Mouse (Mus musculus) liver, embryonic 15.5 days (tissue): Measurements from ENCODE around the gene Cbln1. TPM values are rescaled to one million over a fixed set of nuclear protein-coding genes. Genes with fewer than 3 reads are reported as not detected.
A peak's percentile ranks its signal among the peaks of the same experiment; 100 is the strongest.

ENCODE experiments used
- ATAC-seq: fragments of 200-750 bp; cut with Nextera tagmentation; 2 replicates; pipeline ENCODE4 v1.8.0; 2017; ENCODE audit warnings: moderate number of reproducible peaks, mild to moderate bottlenecking, moderate library complexity; ENCODE audit not compliant: insufficient read depth
- H3K27ac ChIP-seq: fragments of 300-500 bp; sonication (generic); replicated peaks from 2 replicates; pipeline ENCODE4 v1.5.1; 2015; ENCODE audit warnings: mild to moderate bottlenecking, inconsistent platforms
- H3K27me3 ChIP-seq: fragments of 300-500 bp; sonication (generic); 2 replicates; pipeline ENCODE4 v1.6.1; 2015; ENCODE audit warnings: mild to moderate bottlenecking, inconsistent platforms
- H3K36me3 ChIP-seq: fragments of 300-500 bp; sonication (generic); replicated peaks from 2 replicates; pipeline ENCODE4 v1.6.1; 2015; ENCODE audit warnings: moderate library complexity, mild to moderate bottlenecking, inconsistent platforms
- H3K4me1 ChIP-seq: fragments of 300-500 bp; sonication (generic); replicated peaks from 2 replicates; pipeline ENCODE4 v1.6.1; 2015; ENCODE audit warnings: inconsistent platforms
- H3K4me2 ChIP-seq: fragments of 300-500 bp; sonication (generic); 2 replicates; pipeline ENCODE4 v1.6.1; 2015; ENCODE audit warnings: moderate library complexity, mild to moderate bottlenecking, inconsistent platforms
- H3K4me3 ChIP-seq: fragments of 300-500 bp; sonication (generic); replicated peaks from 2 replicates; pipeline ENCODE4 v1.5.1; 2015; ENCODE audit warnings: mild to moderate bottlenecking, inconsistent platforms
- H3K9ac ChIP-seq: fragments of 300-500 bp; sonication (generic); 2 replicates; pipeline ENCODE4 v1.6.1; 2015; ENCODE audit warnings: moderate library complexity, mild to moderate bottlenecking, inconsistent platforms
- H3K9me3 ChIP-seq: fragments of 300-500 bp; sonication (generic); replicated peaks from 2 replicates; pipeline ENCODE4 v1.6.1; 2016; ENCODE audit warnings: inconsistent platforms
- WGBS: fragments of 180-500 bp; shearing (Covaris S2); methylation state at CpG from one replicate; pipeline ENCODE4 v1.1.7; 2015; ENCODE audit warnings: mixed read lengths; ENCODE audit not compliant: insufficient replicate concordance; 5-methylcytosine and 5-hydroxymethylcytosine counted together
- polyA plus RNA-seq: library from polyadenylated mRNA; unstranded; fragments of >200 nt; fragmentation: Nextera tagmentation; extraction: Ambion mirVana; gene quantifications from 2 replicates; pipeline ENCODE4 v1.2.1, GENCODE M21; 2015

Gene Cbln1
- polyA plus RNA-seq, 1 experiment from 2014 or later, result not detected

DNA sequence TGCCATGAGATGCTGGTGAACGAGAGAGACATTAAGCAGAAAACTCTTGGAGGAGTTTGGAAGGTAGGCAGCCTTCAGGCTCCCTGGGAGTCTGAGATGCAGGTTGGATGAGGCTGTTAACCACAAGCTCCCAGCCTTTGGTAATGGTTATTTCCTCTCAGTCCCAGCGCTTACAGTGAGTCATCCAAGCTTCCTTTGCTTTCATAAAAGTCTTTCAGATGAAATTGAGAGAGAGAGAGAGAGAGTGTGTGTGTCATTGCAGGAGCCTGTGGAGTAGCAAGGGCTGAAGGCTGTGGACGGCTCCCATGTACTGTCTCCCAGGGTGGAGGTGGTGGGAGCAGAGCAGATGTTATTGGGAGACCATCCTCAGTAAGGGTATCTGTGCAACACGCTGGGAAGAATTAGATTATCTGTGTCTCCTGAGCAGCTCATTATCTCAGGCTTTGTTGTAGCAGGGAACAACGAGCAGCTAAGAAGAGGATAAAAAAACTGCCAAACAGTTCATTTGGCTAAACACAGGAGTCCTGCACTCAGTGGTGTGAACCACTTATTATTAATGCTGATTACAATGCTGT is 17.5 kb upstream of the Cbln1 start:
- no peak for ATAC-seq
- Histone ChIP-seq H3K4me3 (no peak overlapping the region), H3K9ac (no peak overlapping the region), H3K27ac (no peak overlapping the region), H3K4me2 (no peak overlapping the region), H3K4me1 (no peaks in the 10 kb centered on the region), H3K27me3 (no peaks in the 10 kb centered on the region), H3K36me3 (no peaks in the 10 kb centered on the region), H3K9me3 (no peaks in the 10 kb centered on the region)
- 45% methylated on average over 5 of the region's 5 CpGs for WGBS

DNA sequence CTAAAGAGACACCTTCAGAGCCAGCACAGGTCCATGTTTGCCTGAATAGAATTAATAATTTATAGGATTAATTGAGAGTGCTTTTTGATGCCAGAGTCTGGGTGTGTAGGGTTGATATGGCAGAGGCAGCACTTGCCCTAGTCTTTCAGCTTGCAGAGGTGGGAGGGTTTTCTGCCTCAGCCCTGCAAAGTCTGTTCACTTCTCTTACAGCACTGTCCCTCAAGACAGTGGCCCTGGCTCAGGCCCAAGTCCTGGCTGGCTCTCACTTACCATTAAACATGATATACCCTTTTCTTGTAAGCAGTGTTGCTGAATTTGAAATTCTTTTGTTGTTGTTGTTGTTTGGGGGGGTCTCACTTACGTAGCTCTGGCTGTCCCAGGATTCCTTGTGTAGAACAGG is 9.0 kb upstream of the Cbln1 start:
- H3K4me1 ChIP-seq, result no peaks in the 10 kb centered on the region
- no peak for ATAC-seq
- no peaks in the 10 kb centered on the region for H3K36me3 ChIP-seq
- H3K4me3 ChIP-seq, result no peak overlapping the region
- no peaks in the 10 kb centered on the region for H3K9me3 ChIP-seq
- no peak overlapping the region for H3K9ac ChIP-seq
- H3K27me3 ChIP-seq, result peaks cover 19% of the 10 kb centered on the region
- no peak overlapping the region for H3K27ac ChIP-seq
- no peak overlapping the region for H3K4me2 ChIP-seq
- WGBS, result 45% methylated on average over 1 of the region's 1 CpGs

DNA sequence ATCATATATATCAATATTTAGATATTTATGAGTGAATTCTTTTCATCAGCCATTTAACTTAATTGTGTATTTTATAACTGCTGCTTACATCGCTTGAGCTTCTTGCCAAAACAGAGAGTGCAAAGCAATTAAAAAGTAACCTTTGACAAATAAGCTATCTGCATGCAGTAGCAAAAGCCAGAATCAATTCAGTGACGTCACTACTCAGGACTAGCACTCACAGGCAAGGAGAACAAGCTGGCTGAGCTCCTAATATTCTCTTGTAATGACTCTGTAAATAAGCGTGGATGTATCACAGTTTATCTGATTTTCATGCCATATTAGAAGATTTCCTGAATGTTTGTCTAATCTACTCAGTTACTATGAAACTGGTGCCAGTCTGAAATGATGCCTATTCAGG is 5.8 kb upstream of the Cbln1 start:
- peaks cover 1% of the 10 kb centered on the region for H3K4me1 ChIP-seq
- H3K4me2 ChIP-seq, result no peak overlapping the region
- no peak overlapping the region for H3K4me3 ChIP-seq
- H3K36me3 ChIP-seq, result no peaks in the 10 kb centered on the region
- 49% methylated on average over 3 of the region's 3 CpGs for WGBS
- H3K9me3 ChIP-seq, result no peaks in the 10 kb centered on the region
- peaks cover 46% of the 10 kb centered on the region for H3K27me3 ChIP-seq
- ATAC-seq, result no peak
- no peak overlapping the region for H3K27ac ChIP-seq
- H3K9ac ChIP-seq, result no peak overlapping the region

DNA sequence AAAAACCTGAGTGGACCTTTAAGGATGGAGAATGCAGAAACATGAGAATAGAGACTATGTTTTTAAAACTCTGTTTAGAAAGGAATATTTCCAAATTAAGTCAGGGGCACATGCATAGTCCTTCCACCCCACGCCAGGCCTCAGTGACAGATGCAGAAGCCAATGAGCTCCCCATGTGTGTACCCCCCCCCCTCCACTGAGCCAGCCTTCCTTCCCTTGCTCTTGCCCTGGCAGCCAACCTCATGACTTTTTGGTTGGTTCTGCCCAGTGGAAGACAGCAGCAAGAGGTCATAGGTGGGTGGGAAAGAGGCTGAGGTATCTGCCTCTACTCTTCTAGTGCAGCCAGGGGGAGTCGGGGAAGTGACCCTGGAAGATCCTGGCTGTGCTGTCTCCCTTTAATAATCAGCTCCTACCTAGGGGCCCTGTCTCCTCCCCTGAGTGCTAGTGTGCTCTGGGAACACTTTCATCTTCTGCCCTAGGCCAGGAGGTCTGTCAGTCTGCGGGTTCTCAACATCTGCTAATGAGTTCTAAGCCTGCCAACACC is 4.8 kb upstream of the Cbln1 start:
- H3K36me3 ChIP-seq, result no peaks in the 10 kb centered on the region
- peaks cover 57% of the 10 kb centered on the region for H3K27me3 ChIP-seq
- no peak overlapping the region for H3K9ac ChIP-seq
- H3K4me3 ChIP-seq, result no peak overlapping the region
- 43% methylated on average over 3 of the region's 3 CpGs for WGBS
- no peak overlapping the region for H3K4me2 ChIP-seq
- H3K9me3 ChIP-seq, result no peaks in the 10 kb centered on the region
- ATAC-seq, result no peak
- no peak overlapping the region for H3K27ac ChIP-seq
- H3K4me1 ChIP-seq, result peaks cover 12% of the 10 kb centered on the region

DNA sequence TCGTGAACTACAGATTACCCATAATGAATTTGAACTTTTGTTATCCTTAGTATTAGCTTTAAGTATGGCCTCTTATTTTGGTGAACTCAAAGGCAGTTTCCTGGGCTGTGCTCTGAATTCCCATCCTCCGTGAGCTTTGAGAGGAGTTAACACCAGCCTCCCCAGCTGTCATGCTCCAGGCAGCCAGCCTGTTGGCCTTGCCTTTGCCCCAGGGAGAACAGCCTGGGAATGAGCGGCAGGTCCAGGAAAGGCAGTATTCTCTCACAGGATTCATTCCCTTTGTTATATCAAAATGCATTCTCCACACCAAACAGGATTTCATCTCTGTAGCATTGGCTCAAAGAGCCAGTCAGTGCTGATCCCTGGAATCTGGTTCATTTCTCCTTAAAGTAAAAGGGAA is 3.1 kb upstream of the Cbln1 start:
- ATAC-seq, result no peak
- H3K9ac ChIP-seq, result no peak overlapping the region
- H3K4me3 ChIP-seq, result no peak overlapping the region
- no peaks in the 10 kb centered on the region for H3K9me3 ChIP-seq
- H3K4me2 ChIP-seq, result no peak overlapping the region
- peaks cover 16% of the 10 kb centered on the region for H3K4me1 ChIP-seq
- whole genome bisulfite sequencing, result 44% methylated on average over 3 of the region's 3 CpGs
- no peaks in the 10 kb centered on the region for H3K36me3 ChIP-seq
- H3K27ac ChIP-seq, result no peak overlapping the region
- H3K27me3 ChIP-seq, result peaks cover 73% of the 10 kb centered on the region

DNA sequence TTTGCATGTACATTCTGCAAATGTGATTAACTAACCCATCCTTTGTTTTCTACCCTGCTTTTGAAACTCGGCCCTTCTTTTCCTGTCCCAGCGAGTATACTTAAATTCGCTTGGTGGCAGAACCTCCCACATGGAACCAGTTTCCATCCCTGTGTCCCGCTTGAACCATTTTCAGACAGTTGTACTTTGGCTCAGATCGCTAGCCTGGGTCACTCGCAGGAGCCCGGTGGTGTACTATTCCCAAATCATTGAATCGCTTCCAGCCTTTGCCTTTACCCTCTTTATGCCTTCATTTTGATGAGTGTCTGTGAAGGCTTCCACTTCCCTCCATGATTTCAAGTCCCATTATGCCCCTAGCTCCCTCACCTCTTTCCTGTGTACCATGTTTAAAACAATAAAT is 2.0 kb upstream of the Cbln1 start:
- Histone ChIP-seq H3K27ac (no peak overlapping the region), H3K9ac (no peak overlapping the region), H3K27me3 (peaks cover 85% of the 10 kb centered on the region), H3K36me3 (no peaks in the 10 kb centered on the region), H3K4me3 (no peak overlapping the region), H3K4me2 (no peak overlapping the region), H3K4me1 (peaks cover 16% of the 10 kb centered on the region), H3K9me3 (no peaks in the 10 kb centered on the region)
- 55% methylated on average over 8 of the region's 8 CpGs for WGBS
- no peak for ATAC-seq

DNA sequence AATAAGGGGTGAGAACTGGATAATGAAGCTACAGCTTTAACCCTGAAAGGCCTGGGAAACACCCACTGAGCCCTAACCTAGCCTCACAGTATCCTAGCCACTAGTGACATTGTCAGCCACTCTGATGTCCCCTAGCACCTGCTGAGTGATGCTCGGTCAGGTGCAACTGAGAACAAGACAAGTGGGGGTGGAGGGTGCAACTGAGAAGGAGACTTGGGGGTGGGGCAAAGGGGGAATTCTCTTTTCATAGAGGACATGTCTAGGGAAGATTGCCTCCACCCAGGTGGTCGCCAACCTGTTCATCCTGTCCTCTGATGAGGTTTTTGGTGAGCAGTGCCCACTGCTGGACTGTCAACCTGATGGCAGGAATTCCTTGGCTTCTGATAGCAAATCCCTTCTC is 1.5 kb upstream of the Cbln1 start:
- Histone ChIP-seq H3K9ac (no peak overlapping the region), H3K4me2 (no peak overlapping the region), H3K4me1 (peaks cover 16% of the 10 kb centered on the region), H3K36me3 (no peaks in the 10 kb centered on the region), H3K27ac (no peak overlapping the region), H3K4me3 (no peak overlapping the region), H3K9me3 (no peaks in the 10 kb centered on the region), H3K27me3 (peaks cover 89% of the 10 kb centered on the region)
- WGBS, result 22% methylated on average over 2 of the region's 2 CpGs
- no peak for ATAC-seq

DNA sequence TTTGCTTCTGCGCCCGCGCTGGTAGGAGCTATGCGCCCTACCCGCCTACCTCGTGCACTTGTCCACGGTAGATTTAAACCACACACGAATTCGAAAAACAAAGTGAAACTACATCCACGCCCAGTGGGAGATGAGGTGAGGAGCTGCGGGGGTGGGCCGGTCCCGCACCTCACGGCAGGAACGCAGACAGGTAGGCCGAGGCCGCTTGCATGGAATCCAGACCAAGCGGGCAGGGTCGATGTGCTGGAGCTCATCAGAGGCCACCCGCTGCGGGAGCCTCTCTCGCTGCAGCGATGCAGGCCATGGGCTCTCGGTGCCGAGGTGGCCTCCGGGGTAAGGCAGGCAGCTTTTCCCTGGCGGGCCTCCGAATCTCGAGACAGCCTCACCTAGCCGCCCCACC is 905 bp upstream of the Cbln1 start:
- H3K36me3 ChIP-seq, result no peaks in the 10 kb centered on the region

DNA sequence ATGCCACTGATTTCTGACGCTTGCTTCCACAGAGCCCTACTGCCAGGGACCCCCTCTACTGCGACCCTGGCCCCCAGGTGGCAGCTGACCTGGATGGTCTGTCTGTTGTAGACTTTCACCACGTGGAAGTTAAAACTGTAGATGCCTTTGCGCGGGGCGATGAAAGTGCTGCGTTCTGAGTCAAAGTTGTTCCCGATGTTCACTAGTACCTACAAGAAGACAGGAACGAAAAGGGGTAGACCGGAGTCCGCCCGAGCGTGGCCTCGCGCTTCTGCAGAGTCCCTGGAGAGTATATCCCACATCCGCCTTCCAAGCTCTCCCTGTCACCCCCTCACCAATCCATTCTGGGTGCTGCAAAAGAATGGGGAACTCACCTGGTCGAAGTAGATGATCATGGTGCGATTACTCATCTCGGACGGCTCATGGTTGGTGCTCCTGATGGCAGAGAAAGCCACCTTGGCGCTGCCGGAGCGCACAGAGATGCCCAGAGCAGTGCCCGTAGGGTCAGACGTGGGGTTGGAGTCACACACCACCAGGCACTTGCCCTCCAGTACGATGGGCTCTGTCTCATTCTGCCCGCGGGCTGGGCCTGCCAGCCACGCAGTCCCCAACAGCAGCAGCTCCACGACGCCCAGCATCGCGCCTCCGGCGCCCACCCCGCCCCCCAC is 672 bp downstream of the Cbln1 start:
- Histone ChIP-seq H3K4me2 (peak overlapping the region; percentile 75), H3K4me1 (peaks cover 16% of the 10 kb centered on the region), H3K27me3 (peaks cover 95% of the 10 kb centered on the region), H3K27ac (no peak overlapping the region), H3K36me3 (no peaks in the 10 kb centered on the region), H3K9me3 (no peaks in the 10 kb centered on the region), H3K4me3 (peak overlapping the region; percentile 49; the same call in 1 of the 2 replicates), H3K9ac (no peak overlapping the region)
- 4% methylated on average over 34 of the region's 36 CpGs for WGBS
- no peak for ATAC-seq

More for the DNA sequence above, 905 bp upstream of the Cbln1 start:
- Histone ChIP-seq H3K27me3 (peaks cover 90% of the 10 kb centered on the region), H3K9ac (no peak overlapping the region), H3K27ac (no peak overlapping the region), H3K9me3 (no peaks in the 10 kb centered on the region), H3K4me3 (peak overlapping the region; percentile 49), H3K4me1 (peaks cover 16% of the 10 kb centered on the region), H3K4me2 (peak overlapping the region; percentile 75)
- 1% methylated on average over 30 of the region's 30 CpGs for WGBS
- no peak for ATAC-seq

DNA sequence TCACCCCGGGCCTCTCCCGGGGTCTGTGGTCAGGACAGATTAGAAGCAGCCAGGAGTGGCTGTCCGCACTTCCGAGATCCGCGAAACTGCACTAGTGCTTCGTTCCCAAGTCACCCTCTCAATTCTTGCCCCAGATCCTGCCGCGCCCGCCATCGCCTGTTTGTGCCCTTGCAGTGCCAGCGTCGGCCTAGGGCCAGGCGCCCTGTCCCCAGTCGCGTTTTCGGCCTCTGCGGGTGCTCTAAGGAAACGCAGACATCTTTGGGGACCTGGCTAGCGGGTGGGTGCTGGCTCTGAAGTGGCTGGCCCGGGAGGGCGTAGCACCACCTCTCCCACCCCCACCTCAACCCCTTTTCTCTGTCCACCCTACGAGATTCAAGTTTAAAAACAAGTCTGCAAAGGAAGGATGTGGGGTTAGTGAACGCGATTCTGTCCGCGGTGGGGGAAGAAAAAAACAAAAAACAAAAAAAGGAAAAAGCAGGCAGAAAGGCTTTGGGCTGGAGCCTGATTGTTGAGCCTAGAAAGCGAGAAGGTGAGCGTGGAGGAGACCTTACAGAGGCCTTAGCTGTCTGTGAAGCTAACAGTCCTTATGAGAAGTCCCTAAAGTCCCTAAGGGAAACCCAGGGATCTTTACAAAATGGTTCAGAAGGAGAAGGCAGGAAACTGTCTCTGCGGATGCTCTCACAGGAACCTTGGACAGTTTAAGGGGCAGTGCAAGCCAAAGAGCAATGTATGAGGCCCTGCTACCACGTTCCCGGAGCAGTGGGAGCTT is 1.4 kb downstream of the Cbln1 start:
- H3K4me3 ChIP-seq, result no peak overlapping the region
- WGBS, result 1% methylated on average over 32 of the region's 32 CpGs
- peaks cover 98% of the 10 kb centered on the region for H3K27me3 ChIP-seq
- no peak overlapping the region for H3K4me2 ChIP-seq
- no peaks in the 10 kb centered on the region for H3K36me3 ChIP-seq
- peaks cover 16% of the 10 kb centered on the region for H3K4me1 ChIP-seq
- no peak for ATAC-seq
- H3K9ac ChIP-seq, result no peak overlapping the region
- no peaks in the 10 kb centered on the region for H3K9me3 ChIP-seq
- no peak overlapping the region for H3K27ac ChIP-seq
